Mouse (Mus musculus): ENCODE results near the gene Apc2.

DNA sequence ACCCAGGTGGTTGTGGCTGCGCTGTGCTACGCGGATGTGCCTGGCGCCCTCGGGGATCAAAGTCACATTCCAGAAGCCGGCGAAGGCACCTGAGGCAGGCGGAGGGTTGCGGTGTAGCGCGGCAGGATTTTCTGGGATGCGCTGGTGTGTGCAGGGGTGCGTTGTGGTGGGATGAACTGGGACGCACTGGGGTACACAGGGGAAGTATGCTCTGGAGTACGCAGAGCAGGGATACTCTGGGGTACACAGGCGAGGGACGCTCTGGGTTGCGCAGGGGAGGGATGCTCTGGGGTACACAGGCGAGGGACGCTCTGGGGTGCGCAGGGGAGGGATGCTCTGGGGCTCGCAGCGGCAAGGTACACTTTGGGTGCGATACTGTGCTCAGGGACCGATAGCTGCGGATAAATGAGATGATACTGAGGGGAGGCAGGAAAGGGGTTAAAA lies 46.5 kb downstream of the Apc2 start:
- no peak for TF ChIP-seq CTCF (IDR thresholded peaks at IDR 0.05; ENCODE audit: low read depth, low read length)
- TF ChIP-seq POLR2A (IDR thresholded peaks at IDR 0.05; ENCODE audit: borderline replicate concordance, low read depth, low read length), result no peak

Measured in bone marrow macrophage, adult 2 months (primary cell).